Mouse (Mus musculus): ENCODE measurements at regions not wholly inside any gene's neighbourhood (a gene's known extent, or its start where the extent isn't known, plus 50 kb on each side); places are given as distances from the start of the nearest gene placed in this dataset.

DNA sequence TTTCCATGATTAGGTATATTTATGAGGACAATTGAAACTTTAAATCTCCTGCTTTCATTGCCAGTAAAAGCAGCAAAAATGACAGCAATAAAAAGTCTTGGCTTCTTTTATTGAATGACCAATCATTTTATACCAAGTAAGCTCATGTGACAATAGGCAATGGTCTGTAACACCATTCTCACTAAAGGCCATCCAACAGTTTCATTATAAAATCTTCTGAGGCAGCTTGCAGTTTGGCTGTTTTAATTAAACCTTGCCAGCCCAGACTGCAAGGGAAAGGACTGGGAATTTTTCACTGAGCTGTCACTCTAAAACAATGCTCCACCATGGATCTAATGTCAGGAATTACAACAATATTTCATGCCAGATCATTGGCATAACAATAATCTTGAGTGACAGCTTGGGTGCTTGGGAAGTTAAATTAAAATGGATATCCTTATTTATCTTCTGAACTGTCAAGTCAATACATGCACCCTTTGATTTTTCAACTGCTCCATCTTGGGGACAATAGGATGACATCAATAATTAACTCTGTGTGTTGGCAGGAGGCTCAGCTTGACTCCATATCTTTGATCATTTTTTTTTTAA is 145.0 kb upstream of the Vwde start:
- no peak for TF ChIP-seq EP300 (optimal IDR thresholded peaks at IDR 0.05)
- no peak for TF ChIP-seq CTCF (IDR thresholded peaks at IDR 0.05; ENCODE audit: low read depth)

Measured in stomach, postnatal 0 days (tissue).